ENCODE assay signal across 16 mouse cellular contexts in the genomic region with DNA sequence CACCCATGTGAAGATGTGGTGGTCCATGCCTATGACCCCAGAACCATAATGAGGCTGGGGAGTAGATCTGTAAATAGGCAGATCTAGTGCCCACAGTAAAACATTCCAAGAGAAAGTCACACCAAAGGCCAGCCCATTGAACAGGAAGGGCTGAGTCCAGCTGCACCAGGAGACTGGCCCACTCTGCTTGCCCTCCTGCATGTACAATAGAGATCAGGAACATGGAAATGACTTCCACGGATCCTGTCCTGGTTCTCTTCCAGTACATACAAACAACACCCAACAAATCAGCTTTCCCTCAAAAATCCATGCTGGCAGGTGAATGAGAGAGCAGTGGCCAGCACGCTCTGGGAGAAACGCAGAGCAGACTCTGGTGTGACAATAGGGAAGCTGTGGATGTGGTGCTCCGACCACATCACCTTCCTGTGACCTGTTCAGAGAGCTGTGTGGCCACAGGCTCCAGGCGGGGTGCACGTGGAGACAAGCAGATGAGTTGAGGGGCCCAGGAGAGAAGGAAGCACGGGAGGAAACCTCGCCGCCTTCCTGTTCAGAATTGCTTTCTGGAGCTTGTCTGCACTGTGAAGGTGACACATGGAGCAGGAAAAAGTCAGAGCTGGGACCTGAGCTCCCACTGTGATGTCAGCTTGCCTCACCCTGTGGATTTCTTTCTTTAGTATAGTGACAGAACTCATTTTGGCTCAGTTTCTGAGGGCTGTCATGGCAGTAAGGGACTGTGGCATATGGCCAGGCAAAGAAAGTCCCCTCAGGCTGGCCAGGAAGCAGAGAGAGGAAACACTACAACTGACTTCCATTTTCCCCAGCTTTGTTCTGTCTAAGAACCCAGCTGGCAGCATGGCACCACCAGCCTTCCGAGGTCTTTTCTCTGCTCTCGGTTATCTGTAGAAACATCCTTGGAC. TPM values are rescaled to one million over a fixed set of nuclear protein-coding genes. Genes with fewer than 3 reads are reported as not detected.
DNase-seq lines count a peak whose midpoint lies in the region; ATAC-seq lines count a peak whose summit lies in the region.
"Had no signal": no experiment of that assay in that cellular context is flagged by ENCODE, and none has a peak within 500 bp of the region (broad histone marks: within the 10 kb centered on the region; RNA-seq: fewer than 3 reads in every experiment).

No protein-coding gene starts in this region.

- no peak overlapping the region for H3K9ac ChIP-seq in hindbrain, embryonic 12.5 days
- H3K9ac ChIP-seq: embryonic facial prominence, embryonic 15.5 days; limb, embryonic 12.5 days; liver, embryonic 12.5 days had no signal

- H3K4me1 ChIP-seq in hindbrain, embryonic 12.5 days: no peaks in the 10 kb centered on the region
- H3K4me1 ChIP-seq: embryonic facial prominence, embryonic 15.5 days; limb, embryonic 12.5 days; liver, embryonic 12.5 days had no signal

- no peaks in the 10 kb centered on the region for H3K27me3 ChIP-seq in hindbrain, embryonic 12.5 days
- H3K27me3 ChIP-seq: embryonic facial prominence, embryonic 15.5 days had no signal

- no peak for ATAC-seq in hindbrain, embryonic 12.5 days (ENCODE audit: low FRiP score)
- ATAC-seq: liver, embryonic 12.5 days had no signal

- H3K27ac ChIP-seq in hindbrain, embryonic 12.5 days: no peak overlapping the region
- H3K27ac ChIP-seq: embryonic facial prominence, embryonic 15.5 days; gastrocnemius, adult 2 months; kidney, postnatal 0 days; limb, embryonic 12.5 days; liver, embryonic 12.5 days; stomach, postnatal 0 days had no signal

- intact Hi-C loops in left cerebral cortex, postnatal 14 days (cut with DNase I): loop anchor here (5.0 kb wide), 1 partner anchor 76 kb away; no protein-coding TSS in a partner anchor

- no peak overlapping the region for H3K4me3 ChIP-seq in hindbrain, embryonic 12.5 days
- H3K4me3 ChIP-seq: embryonic facial prominence, embryonic 15.5 days; gastrocnemius, adult 2 months; limb, embryonic 12.5 days; liver, embryonic 12.5 days had no signal

- H3K36me3 ChIP-seq in hindbrain, embryonic 12.5 days: no peaks in the 10 kb centered on the region
- H3K36me3 ChIP-seq: embryonic facial prominence, embryonic 15.5 days; limb, embryonic 12.5 days; liver, embryonic 12.5 days had no signal

- peak; percentile 16 to 29 for DNase-seq in cerebellum, adult 18-20 months
- DNase-seq in cerebellum, postnatal 4 days (ENCODE audit: low spot score in 2 of 2): no peak
- DNase-seq in kidney, postnatal 10 days: peak; percentile 13
- no peak for DNase-seq in kidney, postnatal 4 days
- peak; percentile 18 for DNase-seq in 416B (ENCODE audit: low read depth)
- peak; percentile 15 to 34 for DNase-seq in cerebellum, postnatal 36 days
- no peak for DNase-seq in left cerebral cortex, postnatal 14 days (ENCODE audit: low spot score in 2 of 2)
- DNase-seq: gastrocnemius, adult 2 months; kidney, adult 18-20 months; lung, postnatal 10 days had no signal

- no peaks in the 10 kb centered on the region for H3K9me3 ChIP-seq in hindbrain, embryonic 12.5 days (replicated peaks)
- H3K9me3 ChIP-seq: embryonic facial prominence, embryonic 15.5 days; limb, embryonic 12.5 days; liver, embryonic 12.5 days had no signal

- WGBS in hindbrain, embryonic 12.5 days: 80% methylated on average over 11 of the region's 11 CpGs

- no peak overlapping the region for H3K4me2 ChIP-seq in hindbrain, embryonic 12.5 days (replicated peaks)
- H3K4me2 ChIP-seq: embryonic facial prominence, embryonic 15.5 days; limb, embryonic 12.5 days; liver, embryonic 12.5 days had no signal

RNA-seq across cellular contexts. Expression of a gene that starts 19.3 kb away (rescaled TPM):
- total RNA-seq in left cerebral cortex, postnatal 14 days (2021): 1,000 to 10,000 TPM; 1,332 to 1,338 TPM
- 189 and 191 TPM in 2 replicates for polyA plus RNA-seq in hindbrain, embryonic 12.5 days (2016; fragmentation: Nextera tagmentation; extraction: Ambion mirVana)

Comparison
In these comparisons a context has a peak if more than half of its experiments do, and no peak if none do; other contexts are left out.
1. DNase-seq: peak in cerebellum, adult 18-20 months (2 of 2), kidney, postnatal 10 days (single experiment), 416B (single experiment) and cerebellum, postnatal 36 days (2 of 2); none in cerebellum, postnatal 4 days (0 of 2), kidney, postnatal 4 days (0 of 2) and left cerebral cortex, postnatal 14 days (0 of 2).